Mouse (Mus musculus) C2C12 (cell line): ENCODE measurements around the gene Srsf6.

Source experiments
- CTCF ChIP-seq: IDR thresholded peaks from one replicate; pipeline ENCODE4 v1.5.1; 2011; ENCODE audit not compliant: control insufficient read depth, insufficient read depth, insufficient read length
- FOSL1 ChIP-seq: IDR thresholded peaks from one replicate; pipeline ENCODE4 v1.8.0; 2011; ENCODE audit warnings: mild to moderate bottlenecking, low read length; ENCODE audit not compliant: poor library complexity, insufficient read depth, severe bottlenecking
- MAX ChIP-seq: IDR thresholded peaks from one replicate; pipeline ENCODE4 v1.6.1; 2011; ENCODE audit warnings: mild to moderate bottlenecking, control low read depth
- MYOD1 ChIP-seq: IDR thresholded peaks from one replicate; pipeline ENCODE4 v1.6.1; 2011; ENCODE audit warnings: low read depth; ENCODE audit not compliant: control insufficient read depth, insufficient read length
- MYOG ChIP-seq: IDR thresholded peaks from one replicate; pipeline ENCODE4 v1.6.1; 2011; ENCODE audit not compliant: control insufficient read depth, insufficient read length; ENCODE audit errors: extremely low read depth
- USF1 ChIP-seq: IDR thresholded peaks from one replicate; pipeline ENCODE4 v1.6.1; 2011; ENCODE audit warnings: low read depth, mild to moderate bottlenecking, control low read depth, moderate library complexity

DNA sequence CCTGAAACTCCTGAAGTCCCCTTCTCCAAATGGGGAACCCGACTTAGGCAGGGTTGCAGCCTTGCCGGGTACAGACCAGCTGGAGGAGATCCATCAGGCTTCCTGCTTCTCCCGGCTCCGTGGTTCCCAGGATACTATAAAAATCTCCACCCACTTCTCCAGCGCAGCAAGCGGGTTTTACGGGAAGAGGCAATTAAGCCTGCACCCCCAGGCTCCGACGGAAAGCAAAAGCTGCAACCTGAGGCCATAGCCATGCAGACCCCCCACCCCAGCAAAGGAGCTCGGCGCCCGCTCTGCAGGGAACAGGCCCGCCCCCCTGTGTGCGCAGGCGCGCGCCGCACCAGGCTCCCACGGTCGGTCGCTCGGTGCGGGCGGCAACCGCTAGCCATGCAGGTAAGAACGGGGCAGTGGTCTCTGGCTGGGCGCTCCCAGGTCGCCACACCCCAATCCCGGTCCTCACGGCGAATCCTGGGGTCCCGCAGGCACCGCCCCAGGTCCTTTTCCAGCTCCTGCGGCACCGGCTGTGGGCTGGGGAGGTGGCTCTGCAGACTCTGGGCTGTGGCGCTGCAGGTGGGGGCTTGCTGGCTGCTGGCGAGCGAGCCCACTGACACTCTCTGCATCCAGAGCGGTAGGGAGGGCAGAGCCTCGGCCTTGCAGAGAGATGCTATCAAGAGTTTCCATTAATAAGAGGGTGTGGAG lies 12.0 kb downstream of the Srsf6 start, which contains the start of gene L3mbtl1:
- TF ChIP-seq CTCF (no peak), MYOG (no peak), MAX (no peak), FOSL1 (no peak), USF1 (no peak), MYOD1 (no peak)
